Mouse (Mus musculus) heart, embryonic 10.5 days (tissue): ENCODE data around the gene Atp13a3. TPM values are rescaled to one million over a fixed set of nuclear protein-coding genes. Genes with fewer than 3 reads are reported as not detected.

Source experiments
- DNase-seq: peaks from one replicate; pipeline ENCODE4 v3.0.0-alpha.2; 2017; ENCODE audit warnings: low spot score
- H3K27ac ChIP-seq: fragments of 300-500 bp; sonication (generic); 2 replicates; pipeline ENCODE4 v1.5.1; 2016; ENCODE audit warnings: mild to moderate bottlenecking
- H3K27me3 ChIP-seq: fragments of 300-500 bp; sonication (generic); 2 replicates; pipeline ENCODE4 v1.6.1; 2016; ENCODE audit warnings: mild to moderate bottlenecking; ENCODE audit not compliant: poor library complexity, insufficient read depth, severe bottlenecking
- H3K36me3 ChIP-seq: fragments of 300-500 bp; sonication (generic); 2 replicates; pipeline ENCODE4 v1.6.1; 2016; ENCODE audit warnings: mild to moderate bottlenecking, moderate library complexity
- H3K4me1 ChIP-seq: fragments of 300-500 bp; sonication (generic); 2 replicates; pipeline ENCODE4 v1.6.1; 2016; ENCODE audit warnings: mild to moderate bottlenecking
- H3K4me3 ChIP-seq: fragments of 300-500 bp; sonication (generic); 2 replicates; pipeline ENCODE4 v1.5.1; 2016; ENCODE audit warnings: mild to moderate bottlenecking, moderate library complexity
- H3K9me3 ChIP-seq: fragments of 300-500 bp; sonication (generic); 2 replicates; pipeline ENCODE4 v1.6.1; 2016; ENCODE audit warnings: mild to moderate bottlenecking, moderate library complexity
- WGBS: fragments of 180-500 bp; shearing (Covaris S2); methylation state at CpG from one replicate; pipeline ENCODE4 v1.1.7; 2016; 5-methylcytosine and 5-hydroxymethylcytosine counted together
- polyA plus RNA-seq: library from polyadenylated mRNA; unstranded; fragments of >200 nt; fragmentation: Nextera tagmentation; extraction: Ambion mirVana; gene quantifications from 2 replicates; pipeline ENCODE4 v1.2.1, GENCODE M21; 2016

Gene Atp13a3
- polyA plus RNA-seq, 1 experiment from 2014 or later: 12.3 TPM

DNA sequence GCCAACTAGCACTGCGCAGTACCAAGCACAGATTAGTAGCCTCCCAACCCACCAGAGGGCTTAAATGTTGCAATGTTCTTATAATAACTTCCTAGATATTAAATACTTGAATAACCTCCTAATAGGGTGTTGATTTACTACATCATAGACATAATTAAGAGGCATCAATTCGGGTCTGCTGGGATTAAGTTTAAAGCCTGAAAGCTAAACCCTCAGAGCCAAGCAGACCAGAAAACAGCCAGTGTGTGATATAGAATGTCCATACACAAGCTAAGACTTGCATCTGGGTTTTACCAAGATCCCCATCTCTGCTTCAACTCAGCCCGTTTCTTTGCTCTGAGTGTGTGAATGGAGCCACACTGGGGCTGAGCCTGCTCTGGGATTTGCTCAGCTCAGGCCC is 2.2 kb downstream of the Atp13a3 start:
- WGBS: 76% methylated on average over 3 of the region's 3 CpGs
- Histone ChIP-seq H3K4me1 (0 out of 2 replicates have a peak, but pooled peaks cover 3% of the 10 kb centered on the region), H3K9me3 (no peaks in the 10 kb centered on the region), H3K4me3 (no peak overlapping the region), H3K27me3 (0 out of 2 replicates have a peak, but pooled peaks cover 2% of the 10 kb centered on the region), H3K27ac (no peak overlapping the region), H3K36me3 (no peaks in the 10 kb centered on the region)
- DNase-seq: no peak

DNA sequence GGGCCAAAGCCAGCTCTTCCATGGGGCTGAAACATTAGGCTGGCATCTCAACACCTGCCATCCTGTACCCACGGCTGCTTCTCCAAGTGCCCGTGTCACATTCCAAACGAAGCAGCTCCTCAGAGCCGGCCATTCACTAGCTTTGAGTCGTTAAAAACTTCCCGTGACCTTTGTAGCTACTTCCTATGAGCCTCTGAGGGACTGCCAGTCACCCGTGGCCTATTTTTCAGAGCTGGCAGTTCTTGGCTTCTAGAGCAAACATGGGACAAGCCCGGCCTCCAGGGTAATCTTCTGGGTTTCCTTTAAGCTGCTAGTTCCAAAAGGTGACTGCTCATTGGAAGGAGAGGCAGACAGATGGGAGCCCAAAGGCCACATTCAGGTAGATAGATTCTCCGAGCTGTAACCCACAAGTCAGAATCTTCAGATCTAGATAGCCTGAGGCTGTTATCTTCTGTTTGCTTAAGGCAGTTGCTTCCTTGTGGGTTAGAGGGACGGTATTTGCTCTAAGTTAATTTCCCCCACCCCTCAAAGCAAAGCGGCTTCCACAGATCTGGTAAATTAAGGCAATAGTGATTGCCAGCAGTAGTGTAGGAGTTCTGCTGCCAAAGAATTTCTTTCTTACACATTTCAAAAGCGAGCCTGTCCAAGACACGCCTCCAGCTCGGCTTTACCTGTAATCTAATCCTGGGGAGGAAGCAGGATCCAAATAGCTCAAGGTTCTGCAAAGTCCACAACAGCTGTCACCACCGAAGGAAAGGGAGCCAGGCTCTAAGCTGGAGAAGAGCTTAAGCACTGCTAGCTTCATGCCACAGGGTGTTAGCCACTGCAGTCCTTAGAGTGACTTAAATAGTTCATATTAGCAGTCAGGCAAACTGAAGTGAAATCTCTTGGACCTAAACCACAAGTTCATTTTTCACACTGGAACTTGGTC is 8.4 kb downstream of the Atp13a3 start:
- H3K36me3 ChIP-seq: no peaks in the 10 kb centered on the region
- 32% methylated on average over 15 of the region's 15 CpGs for WGBS
- no peak overlapping the region for H3K4me3 ChIP-seq
- H3K4me1 ChIP-seq: peaks cover 13% of the 10 kb centered on the region
- no peak for DNase-seq
- H3K27me3 ChIP-seq: no peaks in the 10 kb centered on the region
- no peaks in the 10 kb centered on the region for H3K9me3 ChIP-seq
- no peak overlapping the region for H3K27ac ChIP-seq

DNA sequence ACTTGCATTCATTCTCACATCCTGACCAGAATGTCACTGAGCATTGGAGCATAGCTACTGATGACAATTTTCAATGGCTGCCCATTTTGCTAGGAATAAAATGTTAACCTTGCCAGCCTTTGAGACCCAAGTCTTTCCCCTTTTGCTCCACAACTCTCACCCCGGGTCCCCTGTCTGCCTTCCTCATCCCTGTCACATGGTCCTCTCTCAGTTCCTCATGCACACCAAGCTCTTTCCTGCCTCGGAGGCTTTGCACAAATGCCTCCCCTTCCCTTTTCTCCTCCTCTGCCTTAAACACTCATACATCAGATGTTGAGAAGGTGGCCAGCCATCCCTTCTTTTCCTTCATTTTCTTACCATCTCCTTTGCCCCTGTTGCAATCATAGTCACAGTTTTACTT is 10.6 kb downstream of the Atp13a3 start:
- H3K27me3 ChIP-seq: no peaks in the 10 kb centered on the region
- 84% methylated on average over 2 of the region's 2 CpGs for WGBS
- H3K9me3 ChIP-seq: no peaks in the 10 kb centered on the region
- no peak for DNase-seq
- peaks cover 14% of the 10 kb centered on the region for H3K4me1 ChIP-seq
- no peaks in the 10 kb centered on the region for H3K36me3 ChIP-seq
- H3K27ac ChIP-seq: no peak overlapping the region
- no peak overlapping the region for H3K4me3 ChIP-seq

DNA sequence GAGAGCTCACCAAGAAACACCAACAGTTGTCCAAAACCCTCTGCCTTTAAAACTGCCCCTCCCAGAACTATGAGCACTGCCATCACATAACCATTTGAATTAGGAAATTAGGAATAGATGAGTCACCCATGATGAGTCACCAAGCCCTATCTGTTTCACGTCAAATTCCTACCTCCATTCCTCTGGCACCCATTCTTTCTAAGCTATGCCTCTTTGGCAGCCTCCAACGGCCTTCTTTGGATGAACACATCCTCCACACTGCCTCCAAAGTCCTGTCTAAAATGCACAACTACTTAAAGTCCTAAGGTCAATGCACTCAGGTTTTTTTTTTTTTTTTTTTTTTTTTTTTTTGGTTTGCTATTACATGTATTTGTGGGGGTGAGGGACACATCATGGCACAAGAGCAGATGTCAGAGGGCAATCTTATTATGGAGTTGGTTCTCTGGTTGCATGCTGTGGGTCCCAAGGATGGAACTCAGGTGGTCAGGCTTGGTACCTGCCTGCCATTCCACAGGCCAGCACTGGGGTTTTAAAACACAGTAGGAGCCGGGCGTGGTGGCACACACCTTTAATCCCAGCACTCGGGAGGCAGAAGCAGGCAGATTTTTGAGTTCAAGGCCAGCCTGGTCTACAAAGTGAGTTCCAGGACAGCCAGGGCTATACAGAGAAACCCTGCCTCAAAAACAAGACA is 15.0 kb downstream of the Atp13a3 start:
- Histone ChIP-seq H3K4me3 (no peak overlapping the region), H3K4me1 (peaks cover 30% of the 10 kb centered on the region), H3K27ac (no peak overlapping the region), H3K36me3 (peaks cover 7% of the 10 kb centered on the region), H3K27me3 (no peaks in the 10 kb centered on the region), H3K9me3 (no peaks in the 10 kb centered on the region)
- no peak for DNase-seq
- WGBS: 75% methylated on average over 5 of the region's 5 CpGs

DNA sequence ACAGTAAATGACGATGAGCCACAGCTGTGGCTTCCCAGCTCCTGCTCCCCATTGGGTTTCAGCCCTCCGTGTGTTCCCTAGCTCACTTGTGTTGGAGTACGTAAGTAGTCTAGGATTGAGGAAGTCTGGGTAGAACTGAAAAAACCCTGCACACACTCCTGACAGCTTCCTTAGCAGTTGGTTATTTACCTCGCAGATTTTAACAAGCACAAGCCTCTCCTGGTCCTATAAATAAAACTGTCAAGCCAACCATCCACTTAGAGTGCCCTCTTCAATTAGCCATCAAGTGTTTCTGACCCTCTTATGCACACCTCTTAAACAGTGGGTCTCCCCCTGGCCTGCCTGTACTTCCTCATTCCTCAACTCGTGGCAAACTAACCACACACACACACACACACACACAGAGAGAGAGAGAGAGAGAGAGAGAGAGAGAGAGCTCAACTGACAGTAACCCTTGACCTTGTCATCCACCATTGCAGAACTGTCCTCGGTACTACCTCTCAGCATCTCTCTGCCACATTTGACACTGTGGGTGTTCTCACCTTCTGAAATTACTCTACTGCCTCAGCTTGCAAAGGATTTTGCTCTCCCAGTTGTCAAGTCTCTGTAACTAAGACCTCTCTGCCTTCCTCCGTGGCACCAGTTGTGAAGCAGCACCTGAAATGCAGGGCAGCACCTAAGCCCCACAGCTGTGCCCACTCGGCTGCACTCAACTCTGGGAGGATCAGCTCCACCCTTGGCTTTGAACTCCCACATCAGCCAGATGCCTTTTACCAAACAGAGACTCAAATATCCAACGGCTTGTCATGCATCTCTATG is 15.7 kb downstream of the Atp13a3 start:
- peaks cover 30% of the 10 kb centered on the region for H3K4me1 ChIP-seq
- H3K27me3 ChIP-seq: no peaks in the 10 kb centered on the region
- H3K4me3 ChIP-seq: peak overlapping the region; percentile 95
- 56% methylated on average over 9 of the region's 9 CpGs for WGBS
- peaks cover 12% of the 10 kb centered on the region for H3K36me3 ChIP-seq
- DNase-seq: no peak
- no peaks in the 10 kb centered on the region for H3K9me3 ChIP-seq
- peak overlapping the region; percentile 96 for H3K27ac ChIP-seq

DNA sequence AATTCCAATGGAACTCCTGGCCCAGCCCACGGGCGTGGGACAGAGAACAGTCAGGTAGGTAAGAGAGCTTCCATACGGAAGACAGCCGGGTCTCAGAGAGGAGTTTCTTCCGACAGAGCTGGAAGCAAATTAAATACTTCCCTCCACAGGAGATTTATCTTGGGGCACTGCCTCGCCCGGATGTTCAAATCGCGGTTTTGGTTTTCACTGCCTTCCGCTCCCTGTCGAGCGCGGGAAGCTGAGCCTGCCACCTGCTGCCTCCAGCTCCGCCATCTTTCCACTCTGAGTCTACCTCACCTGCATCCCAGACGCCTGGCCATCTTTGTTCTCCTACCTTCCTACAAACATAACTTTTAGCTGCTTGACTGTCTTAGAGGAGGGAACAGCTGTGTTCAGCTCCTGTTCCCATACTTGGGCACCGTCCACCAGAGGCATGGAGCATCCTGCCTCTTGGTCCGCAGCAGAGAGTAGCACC is 16.5 kb downstream of the Atp13a3 start:
- H3K4me3 ChIP-seq: peak overlapping the region; percentile 95
- no peaks in the 10 kb centered on the region for H3K9me3 ChIP-seq
- WGBS: 6% methylated on average over 17 of the region's 17 CpGs
- peak overlapping the region; percentile 96 for H3K27ac ChIP-seq
- H3K36me3 ChIP-seq: peaks cover 18% of the 10 kb centered on the region
- peaks cover 30% of the 10 kb centered on the region for H3K4me1 ChIP-seq
- peak; percentile 78 for DNase-seq
- no peaks in the 10 kb centered on the region for H3K27me3 ChIP-seq

DNA sequence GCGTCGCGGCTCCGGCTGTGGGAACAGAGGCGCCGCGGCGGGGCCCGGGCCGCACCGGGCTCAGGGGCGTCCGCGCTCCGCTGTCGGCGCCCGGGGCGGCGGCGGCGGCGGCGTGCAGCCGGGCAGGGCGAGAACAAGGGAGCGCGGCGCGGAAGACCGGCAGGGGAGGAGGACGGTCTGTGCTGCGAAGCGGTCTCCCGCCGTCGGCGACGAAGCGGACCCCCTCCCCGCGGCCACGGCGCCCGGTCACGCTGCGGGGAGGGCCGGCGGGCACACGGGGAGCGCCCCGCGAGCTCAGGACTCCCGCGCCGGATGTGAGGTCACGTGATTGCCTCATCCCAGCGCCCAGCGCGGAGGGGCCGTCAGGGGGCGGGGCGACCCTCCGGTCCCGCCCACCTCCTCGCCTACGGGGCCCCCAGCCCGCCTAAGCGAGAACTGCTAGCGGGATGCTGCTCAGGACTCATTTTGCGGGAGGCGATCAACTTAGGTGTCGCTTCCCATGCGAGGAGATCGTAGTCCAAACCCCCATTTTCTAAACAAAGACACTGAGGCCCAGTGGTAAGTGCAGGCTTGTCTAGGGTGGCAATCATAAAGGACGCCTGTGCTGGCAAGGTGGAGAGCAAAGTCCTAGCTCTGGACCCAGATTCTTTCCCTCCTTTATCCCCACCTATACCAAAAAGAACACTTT is 17.1 kb downstream of the Atp13a3 start:
- peak overlapping the region; percentile 95 for H3K4me3 ChIP-seq
- H3K27ac ChIP-seq: peak overlapping the region; percentile 96
- peak; percentile 95 for DNase-seq
- no peaks in the 10 kb centered on the region for H3K9me3 ChIP-seq
- H3K27me3 ChIP-seq: no peaks in the 10 kb centered on the region
- WGBS: 2% methylated on average over 74 of the region's 76 CpGs
- H3K36me3 ChIP-seq: peaks cover 22% of the 10 kb centered on the region
- peaks cover 30% of the 10 kb centered on the region for H3K4me1 ChIP-seq

DNA sequence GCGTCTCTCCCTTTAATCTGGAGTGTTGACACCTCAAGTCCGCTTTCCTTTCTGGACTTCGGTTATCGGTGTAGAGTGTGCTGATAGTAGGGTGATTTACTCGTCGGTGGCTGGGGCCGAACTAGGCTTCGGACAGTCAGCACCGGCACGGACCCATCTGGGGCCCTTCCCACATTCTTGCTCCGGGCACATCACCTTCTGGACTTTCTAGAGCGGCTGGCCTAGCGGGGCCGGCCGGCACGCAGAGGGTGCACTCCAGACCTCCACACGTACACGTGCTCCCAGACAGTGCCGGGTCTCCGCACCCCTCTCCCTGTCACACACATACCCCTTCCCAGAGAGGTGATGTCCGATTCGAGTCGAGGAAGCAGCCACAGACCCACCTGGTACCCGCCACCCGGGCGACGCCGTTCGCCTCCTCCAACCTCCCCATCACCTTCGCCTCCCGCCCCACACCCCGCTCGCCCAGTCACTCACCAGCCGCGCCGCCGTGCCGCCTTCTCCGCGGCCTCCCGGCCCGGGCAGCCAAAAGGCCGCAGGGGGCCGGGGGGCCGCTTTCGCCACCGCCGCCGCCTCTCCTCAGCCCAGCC is 17.8 kb downstream of the Atp13a3 start:
- under 1% methylated on average over 49 of the region's 49 CpGs for WGBS
- peaks cover 29% of the 10 kb centered on the region for H3K36me3 ChIP-seq
- H3K4me1 ChIP-seq: peaks cover 30% of the 10 kb centered on the region
- DNase-seq: peak; percentile 86
- H3K4me3 ChIP-seq: peak overlapping the region; percentile 95
- H3K9me3 ChIP-seq: no peaks in the 10 kb centered on the region
- peak overlapping the region; percentile 96 for H3K27ac ChIP-seq
- no peaks in the 10 kb centered on the region for H3K27me3 ChIP-seq

DNA sequence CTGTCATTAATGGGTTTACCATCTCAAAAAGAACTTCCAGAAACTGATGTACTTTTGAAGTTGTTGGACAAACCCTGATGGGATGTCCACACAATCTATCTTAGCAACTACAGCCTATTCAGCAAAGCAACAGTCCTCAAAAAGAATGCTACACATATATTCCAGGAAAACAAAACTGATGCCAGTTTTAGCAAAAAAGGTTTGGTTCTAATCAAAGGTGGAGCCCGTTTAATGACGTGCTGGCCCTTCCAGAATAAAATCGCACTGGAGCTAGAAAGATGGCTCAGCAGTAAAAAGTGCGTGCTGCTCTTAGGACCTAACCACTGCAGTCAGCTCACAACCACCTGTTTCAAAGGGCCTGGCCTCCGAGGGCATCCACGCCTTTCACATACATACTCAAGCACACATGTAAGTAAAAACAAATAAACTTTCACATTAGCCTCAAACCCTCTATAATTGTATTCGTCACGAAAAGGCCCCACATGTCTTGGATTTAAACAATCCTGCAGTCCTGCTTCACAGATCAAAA is 18.8 kb downstream of the Atp13a3 start:
- no peak overlapping the region for H3K27ac ChIP-seq
- H3K4me3 ChIP-seq: peak overlapping the region; percentile 95; the same call in 1 of the 2 replicates
- WGBS: 85% methylated on average over 8 of the region's 8 CpGs
- no peaks in the 10 kb centered on the region for H3K27me3 ChIP-seq
- H3K4me1 ChIP-seq: peaks cover 30% of the 10 kb centered on the region
- peaks cover 36% of the 10 kb centered on the region for H3K36me3 ChIP-seq
- no peaks in the 10 kb centered on the region for H3K9me3 ChIP-seq
- no peak for DNase-seq

DNA sequence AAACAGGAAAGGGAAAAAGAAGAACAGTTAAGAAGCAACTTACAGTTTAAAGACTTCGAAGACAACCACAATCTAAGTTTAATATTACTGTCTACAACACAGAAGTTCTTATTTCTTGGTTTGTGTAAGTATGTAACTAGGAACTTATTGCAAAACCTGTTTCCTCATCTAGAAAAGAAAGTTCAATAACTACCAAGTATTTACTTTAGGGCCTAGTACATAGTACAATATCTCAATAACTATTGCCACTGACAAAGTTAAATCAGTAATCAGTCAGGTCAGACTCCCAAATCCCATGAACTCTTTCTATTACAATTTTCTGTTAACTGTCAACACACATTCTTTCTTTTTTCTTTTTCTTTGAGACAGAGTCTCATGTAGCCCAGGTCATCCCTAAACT is 20.2 kb downstream of the Atp13a3 start:
- Histone ChIP-seq H3K27me3 (no peaks in the 10 kb centered on the region), H3K4me3 (no peak overlapping the region), H3K4me1 (peaks cover 30% of the 10 kb centered on the region), H3K27ac (no peak overlapping the region), H3K36me3 (peaks cover 40% of the 10 kb centered on the region), H3K9me3 (no peaks in the 10 kb centered on the region)
- no peak for DNase-seq
- WGBS: 93% methylated on average over 1 of the region's 1 CpGs

DNA sequence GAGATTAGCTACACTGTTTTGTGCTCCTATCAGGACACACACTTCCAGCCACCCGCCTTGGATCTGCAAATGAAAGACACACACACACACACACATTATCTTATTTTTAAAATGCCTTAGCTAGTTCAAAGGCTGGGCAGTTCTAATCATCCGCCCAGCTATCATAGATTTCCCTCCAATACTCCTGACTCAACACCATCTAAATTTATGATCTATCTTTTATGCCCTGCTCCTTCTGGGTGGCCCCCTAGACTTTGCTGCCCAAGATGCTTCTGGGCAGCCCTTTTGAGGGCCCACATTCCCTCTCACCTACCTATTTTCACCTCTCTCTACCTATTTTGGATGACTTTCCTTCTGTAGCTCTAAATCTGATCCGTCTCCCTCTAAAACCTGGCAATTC is 29.5 kb downstream of the Atp13a3 start:
- no peaks in the 10 kb centered on the region for H3K9me3 ChIP-seq
- no peak for DNase-seq
- H3K27ac ChIP-seq: no peak overlapping the region
- no peak overlapping the region for H3K4me3 ChIP-seq
- H3K4me1 ChIP-seq: 0 out of 2 replicates have a peak, but pooled peaks cover 2% of the 10 kb centered on the region
- WGBS: 78% methylated on average over 3 of the region's 3 CpGs
- peaks cover 6% of the 10 kb centered on the region; the same call in 1 of the 2 replicates for H3K36me3 ChIP-seq
- no peaks in the 10 kb centered on the region for H3K27me3 ChIP-seq
